Mouse (Mus musculus): Measurements from ENCODE around the gene Gbx2.

GRCm38 (mm10) chr1:89932021-89932423 lies 1.0 kb upstream of the Gbx2 start:
- TF ChIP-seq CTCF (IDR thresholded peaks at IDR 0.05; ENCODE audit: borderline replicate concordance, extremely low read depth, insufficient read depth, insufficient read length) (no peak), POLR2A (IDR thresholded peaks at IDR 0.05; ENCODE audit: borderline replicate concordance, extremely low read depth, insufficient read depth, insufficient read length, poor library complexity, severe bottlenecking) (no peak)
